Mouse (Mus musculus): ENCODE measurements around the gene Msh4. TPM values are rescaled to one million over a fixed set of nuclear protein-coding genes. Genes with fewer than 3 reads are reported as not detected.

The Msh4 gene
- total and polyA plus RNA-seq, 3 experiments = 0.45 to 0.49 TPM; not detected in 1

DNA sequence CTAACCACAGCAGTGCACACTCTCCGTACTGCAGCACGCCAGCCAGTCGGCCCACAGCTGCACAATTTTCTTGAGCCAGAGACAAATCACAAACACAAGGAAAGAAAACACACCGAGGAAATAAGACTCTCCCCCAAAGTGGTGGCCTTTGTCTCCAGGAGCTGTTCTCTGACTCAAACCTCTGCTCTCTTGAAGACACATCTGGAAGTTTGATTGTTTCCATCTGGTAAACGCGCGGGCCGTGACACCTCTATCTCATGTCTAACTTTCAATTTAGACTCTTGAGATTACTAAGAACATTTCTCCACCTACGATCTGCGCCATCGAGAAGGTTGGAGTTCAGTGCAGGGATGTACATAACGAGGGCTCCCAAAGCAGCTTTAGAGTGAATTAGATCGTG lies 97.5 kb downstream of the Msh4 start:
- Histone ChIP-seq H3K4me3 (ENCODE audit: low read depth, low read length) (no peak overlapping the region), H3K9me3 (replicated peaks) (no peaks in the 10 kb centered on the region), H3K27me3 (ENCODE audit: insufficient read depth, low read length) (no peaks in the 10 kb centered on the region), H3K36me3 (replicated peaks) (no peaks in the 10 kb centered on the region), H3K4me1 (ENCODE audit: insufficient read depth, low read depth, low read length) (peaks cover 47% of the 10 kb centered on the region)
- DNase-seq (ENCODE audit: low spot score) (no peak), ATAC-seq (ENCODE audit: extremely low read depth, insufficient number of reproducible peaks, low FRiP score, poor library complexity, severe bottlenecking) (no peak)
- no peak for TF ChIP-seq GATA1 (IDR thresholded peaks at IDR 0.05; ENCODE audit: borderline replicate concordance, low read length)
- TF ChIP-seq CTCF (IDR thresholded peaks at IDR 0.05; ENCODE audit: low read depth, low read length) = no peak
- TF ChIP-seq GATA2 (IDR thresholded peaks at IDR 0.05; ENCODE audit: borderline replicate concordance, low read depth, low read length) = no peak
- no peak for TF ChIP-seq POLR2AphosphoS5 (IDR thresholded peaks at IDR 0.05; ENCODE audit: insufficient replicate concordance, low read depth, low read length)
- TF ChIP-seq TAL1 (conservative IDR thresholded peaks at IDR 0.05; ENCODE audit: low read depth, low read length) = no peak

DNA sequence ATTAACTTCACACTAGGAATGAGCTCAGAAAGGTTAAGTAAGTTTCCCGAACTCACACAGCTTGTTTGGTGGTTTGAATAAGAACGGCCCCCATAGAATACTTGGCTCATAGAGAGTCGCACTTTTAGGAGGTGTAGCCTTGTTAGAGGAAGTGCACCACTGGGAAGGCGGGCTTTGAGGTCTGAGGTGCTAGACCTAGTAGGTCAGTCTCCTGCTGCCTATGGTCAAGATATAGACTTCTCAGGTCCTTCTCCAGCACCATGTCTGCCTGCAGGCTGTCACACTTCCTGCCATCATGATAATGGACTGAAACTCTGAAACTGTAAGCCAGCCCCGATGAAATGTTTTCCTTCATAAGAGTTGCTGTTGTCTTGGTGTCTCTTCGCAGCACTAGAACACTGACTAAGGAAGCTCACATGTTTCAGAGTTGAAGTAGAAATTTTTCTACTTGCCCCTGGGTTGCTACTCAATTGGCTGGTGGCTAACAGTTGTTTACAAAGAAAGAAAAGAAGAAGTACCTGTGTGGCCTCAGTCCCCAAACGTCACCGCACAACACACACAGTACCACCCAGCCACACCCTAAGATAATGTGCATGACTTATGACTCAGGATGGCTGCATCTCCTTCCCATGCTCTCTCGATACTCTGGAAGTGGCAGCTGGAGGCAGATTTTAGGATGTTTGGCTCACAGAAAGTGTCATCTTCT lies 98.3 kb downstream of the Msh4 start:
- ATAC-seq (ENCODE audit: extremely low read depth, insufficient number of reproducible peaks, low FRiP score, poor library complexity, severe bottlenecking) = no peak
- peaks cover 55% of the 10 kb centered on the region for H3K4me1 ChIP-seq (ENCODE audit: insufficient read depth, low read depth, low read length)

More for the DNA sequence above, 98.3 kb downstream of the Msh4 start:
- H3K9me3 ChIP-seq (replicated peaks) = no peaks in the 10 kb centered on the region
- TF ChIP-seq GATA1 (IDR thresholded peaks at IDR 0.05; ENCODE audit: borderline replicate concordance, low read length) (no peak), GATA2 (IDR thresholded peaks at IDR 0.05; ENCODE audit: borderline replicate concordance, low read depth, low read length) (no peak), POLR2AphosphoS5 (IDR thresholded peaks at IDR 0.05; ENCODE audit: insufficient replicate concordance, low read depth, low read length) (no peak), TAL1 (conservative IDR thresholded peaks at IDR 0.05; ENCODE audit: low read depth, low read length) (no peak), CTCF (IDR thresholded peaks at IDR 0.05; ENCODE audit: low read depth, low read length) (no peak)
- H3K36me3 ChIP-seq (replicated peaks) = no peaks in the 10 kb centered on the region
- no peak for DNase-seq (ENCODE audit: low spot score)
- no peak overlapping the region for H3K4me3 ChIP-seq (ENCODE audit: low read depth, low read length)
- H3K27me3 ChIP-seq (ENCODE audit: insufficient read depth, low read length) = no peaks in the 10 kb centered on the region

Other genes with a start within 250 kb of the Msh4 start
- gene St6galnac3, start 181.0 kb downstream of the Msh4 start, total RNA-seq (2014; fragmentation: Nextera tagmentation) = 55.9 and 62.8 TPM in 2 replicates
- 45.7 and 55.2 TPM in 2 replicates for gene St6galnac3, start 181.0 kb downstream of the Msh4 start, total RNA-seq (2017)
- 1.3 and 1.4 TPM in 2 replicates for gene St6galnac3, start 181.0 kb downstream of the Msh4 start, polyA plus RNA-seq (2012)
- 3.1 and 5.5 TPM in 2 replicates for gene Asb17, start 61.9 kb downstream of the Msh4 start, total RNA-seq (2014; fragmentation: Nextera tagmentation)
- gene Asb17, start 61.9 kb downstream of the Msh4 start, total RNA-seq (2017) = 2.8 and 3.1 TPM in 2 replicates
- gene Asb17, start 61.9 kb downstream of the Msh4 start, polyA plus RNA-seq (2012) = 0.08 TPM in 1 of 2 replicates, not detected in the other
- gene Rabggtb, start 6.9 kb upstream of the Msh4 start, total RNA-seq (2014; fragmentation: Nextera tagmentation) = 147 and 179 TPM in 2 replicates
- gene Rabggtb, start 6.9 kb upstream of the Msh4 start, total RNA-seq (2017) = 227 and 242 TPM in 2 replicates
- 26.7 and 30.3 TPM in 2 replicates for gene Rabggtb, start 6.9 kb upstream of the Msh4 start, polyA plus RNA-seq (2012)
- 89.2 and 89.9 TPM in 2 replicates for gene Acadm, start 38.5 kb upstream of the Msh4 start, total RNA-seq (2014; fragmentation: Nextera tagmentation)
- 212 and 260 TPM in 2 replicates for gene Acadm, start 38.5 kb upstream of the Msh4 start, total RNA-seq (2017)
- gene Acadm, start 38.5 kb upstream of the Msh4 start, polyA plus RNA-seq (2012) = 6.4 and 8.3 TPM in 2 replicates
- gene Slc44a5, start 67.3 kb upstream of the Msh4 start, total RNA-seq (2014; fragmentation: Nextera tagmentation) = not detected in 2 replicates
- gene Slc44a5, start 67.3 kb upstream of the Msh4 start, total RNA-seq (2017) = 0.16 and 0.23 TPM in 2 replicates
- not detected in 2 replicates for gene Slc44a5, start 67.3 kb upstream of the Msh4 start, polyA plus RNA-seq (2012)